Mouse (Mus musculus): ENCODE results near the gene Itpr2. TPM values are rescaled to one million over a fixed set of nuclear protein-coding genes. Genes with fewer than 3 reads are reported as not detected.

Gene Itpr2
- polyA plus RNA-seq, 1 experiment from 2014 or later, result 33.6 TPM

DNA sequence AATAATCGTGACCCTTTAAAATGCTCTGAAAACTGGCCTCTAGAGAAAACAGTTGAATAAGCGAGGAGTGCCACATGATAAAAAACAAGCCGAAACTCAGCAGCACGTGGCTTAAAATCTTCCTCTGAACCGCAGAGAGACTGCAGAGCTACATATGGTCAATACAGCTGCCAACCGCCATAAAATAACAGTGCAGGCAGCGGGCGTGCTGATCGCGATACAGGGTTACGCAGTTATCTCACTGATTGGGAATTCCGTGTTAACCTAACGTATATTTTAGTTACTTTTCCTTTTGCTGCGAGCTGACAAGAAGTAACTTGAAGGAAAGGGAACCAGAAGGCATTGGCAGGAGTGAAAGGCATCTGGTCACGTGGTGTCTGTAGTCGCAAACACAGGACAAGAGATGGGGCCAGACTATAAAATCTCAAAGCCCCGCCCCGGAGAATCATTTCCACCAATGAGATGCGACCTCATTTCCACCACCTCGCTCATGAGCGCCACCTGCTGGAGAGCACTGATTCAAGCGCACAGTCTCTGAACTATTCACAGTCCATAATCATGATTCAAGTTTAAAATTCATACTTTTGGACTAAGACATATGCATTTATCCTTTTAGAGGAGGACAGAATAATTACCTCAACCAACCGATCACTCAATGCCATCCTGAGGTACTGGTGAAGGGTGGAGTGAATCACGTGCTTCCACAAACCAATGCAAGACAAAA is 220.7 kb downstream of the Itpr2 start:
- no peak overlapping the region for H3K4me3 ChIP-seq (ENCODE audit: low read depth, low read length)
- H3K9me3 ChIP-seq (replicated peaks; ENCODE audit: control insufficient read depth, low read length), result no peaks in the 10 kb centered on the region
- H3K27ac ChIP-seq (ENCODE audit: low read depth, low read length), result no peak overlapping the region
- 84% methylated on average over 24 of the region's 24 CpGs for WGBS (ENCODE audit: insufficient replicate concordance)
- H3K4me2 ChIP-seq, result no peak overlapping the region
- no peak overlapping the region for H3K9ac ChIP-seq (ENCODE audit: low read depth, low read length)
- H3K4me1 ChIP-seq (ENCODE audit: control insufficient read depth, insufficient read depth, low read length), result 0 out of 2 replicates have a peak, but pooled peaks cover 2% of the 10 kb centered on the region
- ATAC-seq (replicated peaks; ENCODE audit: insufficient number of reproducible peaks, low FRiP score, low TSS enrichment), result no peak
- H3K27me3 ChIP-seq (ENCODE audit: control insufficient read depth, insufficient read depth, low read length), result no peaks in the 10 kb centered on the region; the same call in 1 of the 2 replicates
- no peaks in the 10 kb centered on the region for H3K36me3 ChIP-seq (ENCODE audit: control insufficient read depth, insufficient read depth, low read length)

GRCm38 (mm10) chr6:146273256-146273655 is 228.8 kb downstream of the Itpr2 start:
- Histone ChIP-seq H3K36me3 (ENCODE audit: control insufficient read depth, insufficient read depth, low read length) (no peaks in the 10 kb centered on the region), H3K9ac (ENCODE audit: low read depth, low read length) (no peak overlapping the region), H3K4me3 (ENCODE audit: low read depth, low read length) (no peak overlapping the region), H3K9me3 (replicated peaks; ENCODE audit: control insufficient read depth, low read length) (no peaks in the 10 kb centered on the region), H3K27me3 (ENCODE audit: control insufficient read depth, insufficient read depth, low read length) (no peaks in the 10 kb centered on the region), H3K4me1 (ENCODE audit: control insufficient read depth, insufficient read depth, low read length) (peaks cover 6% of the 10 kb centered on the region), H3K27ac (ENCODE audit: low read depth, low read length) (no peak overlapping the region), H3K4me2 (no peak overlapping the region)
- 88% methylated on average over 5 of the region's 5 CpGs for WGBS (ENCODE audit: insufficient replicate concordance)
- no peak for ATAC-seq (replicated peaks; ENCODE audit: insufficient number of reproducible peaks, low FRiP score, low TSS enrichment)

GRCm38 (mm10) chr6:146272253-146273036 is 229.6 kb downstream of the Itpr2 start:
- Histone ChIP-seq H3K4me2 (no peak overlapping the region), H3K9ac (ENCODE audit: low read depth, low read length) (no peak overlapping the region), H3K36me3 (ENCODE audit: control insufficient read depth, insufficient read depth, low read length) (no peaks in the 10 kb centered on the region), H3K4me3 (ENCODE audit: low read depth, low read length) (no peak overlapping the region), H3K27ac (ENCODE audit: low read depth, low read length) (no peak overlapping the region), H3K9me3 (replicated peaks; ENCODE audit: control insufficient read depth, low read length) (no peaks in the 10 kb centered on the region), H3K27me3 (ENCODE audit: control insufficient read depth, insufficient read depth, low read length) (no peaks in the 10 kb centered on the region), H3K4me1 (ENCODE audit: control insufficient read depth, insufficient read depth, low read length) (peaks cover 6% of the 10 kb centered on the region)
- no peak for ATAC-seq (replicated peaks; ENCODE audit: insufficient number of reproducible peaks, low FRiP score, low TSS enrichment)
- 70% methylated on average over 5 of the region's 5 CpGs for WGBS (ENCODE audit: insufficient replicate concordance)

GRCm38 (mm10) chr6:146270776-146271533 is 231.1 kb downstream of the Itpr2 start:
- Histone ChIP-seq H3K4me1 (ENCODE audit: control insufficient read depth, insufficient read depth, low read length) (peaks cover 6% of the 10 kb centered on the region), H3K4me3 (ENCODE audit: low read depth, low read length) (no peak overlapping the region), H3K27ac (ENCODE audit: low read depth, low read length) (no peak overlapping the region), H3K27me3 (ENCODE audit: control insufficient read depth, insufficient read depth, low read length) (no peaks in the 10 kb centered on the region), H3K4me2 (no peak overlapping the region), H3K36me3 (ENCODE audit: control insufficient read depth, insufficient read depth, low read length) (no peaks in the 10 kb centered on the region), H3K9ac (ENCODE audit: low read depth, low read length) (no peak overlapping the region), H3K9me3 (replicated peaks; ENCODE audit: control insufficient read depth, low read length) (no peaks in the 10 kb centered on the region)
- no peak; the same call in 1 of the 2 replicates for ATAC-seq (replicated peaks; ENCODE audit: insufficient number of reproducible peaks, low FRiP score, low TSS enrichment)
- 68% methylated on average over 12 of the region's 12 CpGs for WGBS (ENCODE audit: insufficient replicate concordance)

DNA sequence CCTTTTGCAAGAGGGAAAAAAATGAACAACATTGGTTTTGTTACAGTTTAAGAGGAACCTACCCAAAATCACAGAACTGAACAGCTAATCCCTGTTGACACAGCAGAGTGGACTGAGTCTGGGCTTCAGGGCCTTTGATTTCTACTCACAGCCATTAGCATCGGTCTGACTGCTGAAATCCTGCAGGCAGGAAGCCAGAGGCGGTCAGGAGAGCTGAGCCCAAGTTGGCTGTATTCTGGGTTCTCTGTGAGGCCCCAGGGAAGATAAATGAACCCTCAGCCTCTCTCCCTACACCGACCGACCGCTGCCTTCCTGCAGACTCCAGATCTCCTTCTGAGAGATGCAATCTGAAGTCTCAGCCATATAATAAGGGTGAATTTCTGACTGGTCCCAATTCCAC is 231.9 kb downstream of the Itpr2 start:
- ATAC-seq (replicated peaks; ENCODE audit: insufficient number of reproducible peaks, low FRiP score, low TSS enrichment), result no peak
- H3K9ac ChIP-seq (ENCODE audit: low read depth, low read length), result no peak overlapping the region
- whole genome bisulfite sequencing (ENCODE audit: insufficient replicate concordance), result 19% methylated on average over 5 of the region's 5 CpGs

DNA sequence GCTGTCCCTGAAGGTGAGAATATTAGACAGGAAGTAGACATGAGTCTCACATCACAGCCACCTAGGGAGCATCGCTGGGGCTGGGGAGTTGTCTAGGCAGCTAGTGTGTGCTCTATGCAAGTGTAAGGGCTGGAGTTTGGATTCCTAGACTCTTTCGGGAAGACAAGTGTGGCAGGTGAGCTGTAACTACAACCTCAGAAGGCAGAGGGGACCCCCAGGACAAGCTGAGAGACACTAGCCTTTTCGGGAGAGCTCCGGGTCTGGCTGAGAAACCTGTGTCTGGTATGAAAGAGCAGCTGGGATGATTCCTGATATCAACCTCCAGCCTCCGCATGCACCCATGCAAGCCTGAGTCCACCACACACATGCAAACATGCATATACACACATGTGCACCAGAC is 232.7 kb downstream of the Itpr2 start:
- Histone ChIP-seq H3K9ac (ENCODE audit: low read depth, low read length) (no peak overlapping the region), H3K27me3 (ENCODE audit: control insufficient read depth, insufficient read depth, low read length) (no peaks in the 10 kb centered on the region), H3K4me1 (ENCODE audit: control insufficient read depth, insufficient read depth, low read length) (peaks cover 6% of the 10 kb centered on the region), H3K4me3 (ENCODE audit: low read depth, low read length) (no peak overlapping the region), H3K9me3 (replicated peaks; ENCODE audit: control insufficient read depth, low read length) (no peaks in the 10 kb centered on the region), H3K36me3 (ENCODE audit: control insufficient read depth, insufficient read depth, low read length) (no peaks in the 10 kb centered on the region), H3K4me2 (no peak overlapping the region), H3K27ac (ENCODE audit: low read depth, low read length) (no peak overlapping the region)
- ATAC-seq (replicated peaks; ENCODE audit: insufficient number of reproducible peaks, low FRiP score, low TSS enrichment), result no peak
- 90% methylated on average over 5 of the region's 5 CpGs for WGBS (ENCODE audit: insufficient replicate concordance)

More for the DNA sequence above, 231.9 kb downstream of the Itpr2 start:
- Histone ChIP-seq H3K4me2 (no peak overlapping the region), H3K27me3 (ENCODE audit: control insufficient read depth, insufficient read depth, low read length) (no peaks in the 10 kb centered on the region), H3K4me3 (ENCODE audit: low read depth, low read length) (no peak overlapping the region), H3K36me3 (ENCODE audit: control insufficient read depth, insufficient read depth, low read length) (no peaks in the 10 kb centered on the region), H3K4me1 (ENCODE audit: control insufficient read depth, insufficient read depth, low read length) (peaks cover 6% of the 10 kb centered on the region), H3K27ac (ENCODE audit: low read depth, low read length) (no peak overlapping the region), H3K9me3 (replicated peaks; ENCODE audit: control insufficient read depth, low read length) (no peaks in the 10 kb centered on the region)

- Histone ChIP-seq H3K27me3 (ENCODE audit: control insufficient read depth, insufficient read depth, low read length) (no peaks in the 10 kb centered on the region), H3K9ac (ENCODE audit: low read depth, low read length) (no peak overlapping the region), H3K4me2 (no peak overlapping the region), H3K9me3 (replicated peaks; ENCODE audit: control insufficient read depth, low read length) (no peaks in the 10 kb centered on the region), H3K36me3 (ENCODE audit: control insufficient read depth, insufficient read depth, low read length) (no peaks in the 10 kb centered on the region), H3K27ac (ENCODE audit: low read depth, low read length) (no peak overlapping the region), H3K4me1 (ENCODE audit: control insufficient read depth, insufficient read depth, low read length) (no peaks in the 10 kb centered on the region), H3K4me3 (ENCODE audit: low read depth, low read length) (no peak overlapping the region)
- WGBS (ENCODE audit: insufficient replicate concordance), result 85% methylated on average over 7 of the region's 7 CpGs
- no peak for ATAC-seq (replicated peaks; ENCODE audit: insufficient number of reproducible peaks, low FRiP score, low TSS enrichment)
Observed at GRCm38 (mm10) chr6:146260674-146261376, 241.2 kb downstream of the Itpr2 start.

- WGBS (ENCODE audit: insufficient replicate concordance), result 85% methylated on average over 5 of the region's 5 CpGs
- H3K9ac ChIP-seq (ENCODE audit: low read depth, low read length), result no peak overlapping the region
Observed at GRCm38 (mm10) chr6:146258751-146259150, 243.3 kb downstream of the Itpr2 start.

More at GRCm38 (mm10) chr6:146258751-146259150, 243.3 kb downstream of the Itpr2 start:
- no peak overlapping the region for H3K4me3 ChIP-seq (ENCODE audit: low read depth, low read length)
- no peak overlapping the region for H3K27ac ChIP-seq (ENCODE audit: low read depth, low read length)
- no peaks in the 10 kb centered on the region for H3K36me3 ChIP-seq (ENCODE audit: control insufficient read depth, insufficient read depth, low read length)
- H3K9me3 ChIP-seq (replicated peaks; ENCODE audit: control insufficient read depth, low read length), result no peaks in the 10 kb centered on the region
- H3K4me1 ChIP-seq (ENCODE audit: control insufficient read depth, insufficient read depth, low read length), result no peaks in the 10 kb centered on the region
- H3K4me2 ChIP-seq, result no peak overlapping the region
- no peaks in the 10 kb centered on the region for H3K27me3 ChIP-seq (ENCODE audit: control insufficient read depth, insufficient read depth, low read length)
- no peak for ATAC-seq (replicated peaks; ENCODE audit: insufficient number of reproducible peaks, low FRiP score, low TSS enrichment)

All from heart, embryonic 11.5 days (tissue).